Mouse (Mus musculus) lung, postnatal 0 days (tissue): ENCODE results near the gene Clcnka. TPM values are rescaled to one million over a fixed set of nuclear protein-coding genes. Genes with fewer than 3 reads are reported as not detected.
A peak's percentile ranks its signal among the peaks of the same experiment; 100 is the strongest.

Source experiments
- ATAC-seq: fragments of 200-750 bp; cut with Nextera tagmentation; 2 replicates; pipeline ENCODE4 v1.8.0; 2017; ENCODE audit warnings: moderate library complexity
- DNase-seq: peaks from one replicate; pipeline ENCODE4 v3.0.0-alpha.2; 2016; ENCODE audit warnings: low spot score
- H3K27ac ChIP-seq: fragments of 300-500 bp; sonication (generic); 2 replicates; pipeline ENCODE4 v1.5.1; 2014; ENCODE audit warnings: antibody characterized with exemption, mild to moderate bottlenecking, low read length, mixed read lengths
- H3K27me3 ChIP-seq: fragments of 300-500 bp; sonication (generic); replicated peaks from 2 replicates; pipeline ENCODE4 v1.6.1; 2014; ENCODE audit warnings: low read length, mixed read lengths; ENCODE audit not compliant: insufficient read depth
- H3K36me3 ChIP-seq: fragments of 300-500 bp; sonication (generic); 2 replicates; pipeline ENCODE4 v1.6.1; 2014; ENCODE audit warnings: low read length, mixed read lengths; ENCODE audit not compliant: insufficient read depth
- H3K4me1 ChIP-seq: fragments of 300-500 bp; sonication (generic); 2 replicates; pipeline ENCODE4 v1.6.1; 2014; ENCODE audit warnings: antibody characterized with exemption, low read depth, low read length, mixed read lengths; ENCODE audit not compliant: insufficient read depth
- H3K4me2 ChIP-seq: fragments of 300-500 bp; sonication (generic); replicated peaks from 2 replicates; pipeline ENCODE4 v1.6.1; 2014; ENCODE audit warnings: low read depth, mild to moderate bottlenecking, low read length, moderate library complexity, mixed read lengths
- H3K4me3 ChIP-seq: fragments of 300-500 bp; sonication (generic); 2 replicates; pipeline ENCODE4 v1.5.1; 2014; ENCODE audit warnings: low read depth, low read length
- H3K9ac ChIP-seq: fragments of 300-500 bp; sonication (generic); replicated peaks from 2 replicates; pipeline ENCODE4 v1.6.1; 2014; ENCODE audit warnings: low read depth, mild to moderate bottlenecking
- H3K9me3 ChIP-seq: fragments of 300-500 bp; sonication (generic); 2 replicates; pipeline ENCODE4 v1.6.1; 2016; ENCODE audit warnings: low read length, mixed read lengths
- CTCF ChIP-seq: IDR thresholded peaks from 2 replicates; pipeline ENCODE4 v1.5.1; 2016; ENCODE audit warnings: antibody characterized with exemption, mild to moderate bottlenecking
- EP300 ChIP-seq: IDR thresholded peaks from 2 replicates; pipeline ENCODE4 v1.6.1; 2016; ENCODE audit warnings: antibody characterized with exemption, mild to moderate bottlenecking, control low read depth
- WGBS: fragments of 180-500 bp; shearing (Covaris S2); extraction: QIAGEN DNeasy Blood & Tissue Kit; methylation state at CpG from one replicate; pipeline ENCODE4 v1.1.7; 2014; 5-methylcytosine and 5-hydroxymethylcytosine counted together
- polyA plus RNA-seq: library from polyadenylated mRNA; unstranded; fragments of >200 nt; fragmentation: Nextera tagmentation; extraction: Ambion mirVana; gene quantifications from 2 replicates; pipeline ENCODE4 v1.2.1, GENCODE M21; 2015

Clcnka gene
- polyA plus RNA-seq, 1 experiment from 2014 or later, result 0.11 TPM

DNA sequence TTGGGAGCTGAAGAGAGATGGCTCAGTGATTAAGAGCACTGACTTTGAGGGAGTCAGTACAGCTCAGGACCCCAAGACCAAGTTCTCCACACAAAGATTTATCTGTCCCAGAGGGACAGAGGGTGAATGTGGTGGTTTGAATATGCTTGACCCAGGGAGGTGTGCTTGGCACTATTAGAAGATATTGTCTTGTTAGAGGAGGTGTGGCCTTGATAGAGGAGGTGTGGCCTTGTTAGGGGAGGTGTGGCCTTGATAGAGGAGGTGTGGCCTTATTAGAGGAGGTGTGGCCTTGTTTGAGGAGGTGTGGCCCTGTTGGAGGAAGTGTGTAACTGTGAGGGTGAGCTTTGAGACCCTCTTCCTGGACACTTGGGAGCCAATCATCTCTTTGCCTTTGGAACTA is 40.7 kb downstream of the Clcnka start:
- Histone ChIP-seq H3K9me3 (peaks cover 3% of the 10 kb centered on the region; the same call in 1 of the 2 replicates), H3K36me3 (no peaks in the 10 kb centered on the region), H3K4me3 (no peak overlapping the region), H3K4me2 (no peak overlapping the region), H3K9ac (no peak overlapping the region), H3K27me3 (no peaks in the 10 kb centered on the region), H3K27ac (no peak overlapping the region), H3K4me1 (no peaks in the 10 kb centered on the region)
- no peak for DNase-seq
- TF ChIP-seq EP300 (no peak), CTCF (no peak)
- ATAC-seq, result no peak

DNA sequence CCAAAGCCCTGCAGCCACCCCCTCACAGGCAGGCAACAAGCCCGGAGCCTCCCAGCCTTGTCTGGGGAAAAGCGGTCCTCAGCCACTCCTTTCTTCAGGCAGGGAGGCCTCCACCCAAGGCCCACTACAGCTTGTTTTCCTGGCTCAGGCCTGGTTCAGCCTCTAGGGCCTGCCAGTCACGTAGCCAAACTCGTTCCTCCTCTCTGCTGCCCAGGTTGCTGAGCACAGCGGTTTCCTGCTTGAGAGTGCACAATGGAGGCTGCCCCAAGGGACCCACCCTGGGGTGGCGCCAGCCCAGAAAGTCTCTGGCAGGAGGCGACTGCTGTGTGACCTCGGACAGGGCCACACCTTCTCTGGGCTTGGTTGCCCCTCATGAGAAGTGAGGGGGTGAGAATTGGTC is 44.7 kb downstream of the Clcnka start:
- H3K4me3 ChIP-seq, result no peak overlapping the region
- WGBS, result 35% methylated on average over 8 of the region's 8 CpGs
- H3K27ac ChIP-seq, result peak overlapping the region; percentile 66
- no peaks in the 10 kb centered on the region for H3K27me3 ChIP-seq
- H3K4me2 ChIP-seq, result no peak overlapping the region
- no peak for TF ChIP-seq EP300
- ATAC-seq (peak; percentile 83), DNase-seq (peak; percentile 69)
- peaks cover 3% of the 10 kb centered on the region; the same call in 1 of the 2 replicates for H3K9me3 ChIP-seq
- H3K36me3 ChIP-seq, result no peaks in the 10 kb centered on the region
- 0 out of 2 replicates have a peak overlapping the region, but pooled peaks have one; percentile 16 for H3K9ac ChIP-seq
- H3K4me1 ChIP-seq, result no peaks in the 10 kb centered on the region

DNA sequence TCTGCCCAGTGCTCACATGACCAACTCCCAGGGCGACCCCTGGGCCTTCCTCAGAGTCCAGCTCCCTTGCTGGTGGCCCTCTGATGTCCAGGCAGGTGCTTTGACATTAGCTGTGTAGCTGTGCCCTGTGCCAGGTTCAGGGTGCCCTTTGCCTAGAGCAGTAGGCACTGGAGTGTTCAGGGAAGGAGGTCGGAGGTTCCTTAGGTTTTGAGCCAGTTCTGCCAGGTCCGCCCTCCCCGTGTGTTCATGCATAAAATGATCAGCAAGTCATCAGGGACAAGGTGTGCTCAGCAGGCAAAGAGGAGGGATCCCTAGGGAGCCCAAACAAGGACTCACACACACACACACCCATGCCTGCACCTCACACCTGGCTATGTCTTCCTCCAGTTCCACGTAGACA is 45.5 kb downstream of the Clcnka start:
- no peaks in the 10 kb centered on the region for H3K36me3 ChIP-seq
- no peak overlapping the region for H3K27ac ChIP-seq
- no peak for ATAC-seq
- no peak overlapping the region for H3K9ac ChIP-seq
- H3K4me2 ChIP-seq, result no peak overlapping the region
- no peak for DNase-seq
- 70% methylated on average over 5 of the region's 5 CpGs for WGBS
- TF ChIP-seq CTCF (no peak), EP300 (no peak)
- peaks cover 1% of the 10 kb centered on the region; the same call in 1 of the 2 replicates for H3K4me1 ChIP-seq
- no peaks in the 10 kb centered on the region for H3K27me3 ChIP-seq
- H3K9me3 ChIP-seq, result peaks cover 3% of the 10 kb centered on the region; the same call in 1 of the 2 replicates
- no peak overlapping the region for H3K4me3 ChIP-seq

DNA sequence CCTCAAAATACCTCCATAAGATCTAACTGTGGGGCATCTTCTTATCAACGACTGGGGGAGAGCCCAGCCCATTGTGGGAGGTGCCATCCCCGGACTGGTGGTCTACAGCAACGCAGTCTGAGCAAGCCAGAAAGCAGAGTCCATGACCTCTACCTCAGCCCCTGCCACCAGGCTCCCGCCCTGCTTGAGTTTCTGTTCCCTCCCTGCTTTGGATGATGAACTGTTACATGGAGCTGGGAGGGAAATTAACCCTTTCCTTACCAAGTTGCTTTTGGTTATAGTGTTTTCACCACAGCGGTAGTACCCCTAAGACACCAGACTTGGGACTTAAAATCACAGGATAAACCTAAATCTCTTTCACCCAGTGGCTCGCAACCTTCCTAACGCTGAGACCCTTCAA is 46.6 kb downstream of the Clcnka start:
- peaks cover 7% of the 10 kb centered on the region for H3K4me1 ChIP-seq
- TF ChIP-seq EP300 (no peak), CTCF (no peak)
- ATAC-seq (no peak), DNase-seq (no peak)
- no peaks in the 10 kb centered on the region for H3K36me3 ChIP-seq
- H3K27ac ChIP-seq, result no peak overlapping the region
- H3K4me2 ChIP-seq, result no peak overlapping the region
- no peak overlapping the region for H3K4me3 ChIP-seq
- WGBS, result 50% methylated on average over 7 of the region's 7 CpGs
- H3K27me3 ChIP-seq, result no peaks in the 10 kb centered on the region
- no peaks in the 10 kb centered on the region for H3K9me3 ChIP-seq
- no peak overlapping the region for H3K9ac ChIP-seq

DNA sequence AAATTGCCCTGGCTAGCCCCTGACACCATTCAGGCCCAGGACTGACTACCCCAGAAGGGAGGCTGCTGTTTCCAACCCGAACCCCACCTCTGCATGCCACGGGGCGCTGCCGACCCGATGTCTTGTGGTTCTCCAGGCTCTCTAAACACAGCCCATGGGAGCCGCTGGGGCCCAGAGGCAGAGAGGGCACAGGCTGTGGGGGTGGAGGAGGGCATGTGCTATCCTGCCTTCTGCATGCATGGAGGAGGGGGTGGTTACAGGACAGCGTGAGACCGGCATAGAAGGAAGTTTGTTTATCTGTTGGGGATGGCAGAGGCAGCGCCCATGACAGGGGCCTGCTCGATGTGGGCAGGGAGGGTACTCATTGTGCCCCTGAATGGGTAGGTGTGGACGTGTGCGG is 48.5 kb downstream of the Clcnka start:
- 66% methylated on average over 12 of the region's 12 CpGs for WGBS
- H3K4me3 ChIP-seq, result no peak overlapping the region
- ATAC-seq (no peak), DNase-seq (no peak)
- H3K36me3 ChIP-seq, result no peaks in the 10 kb centered on the region
- TF ChIP-seq CTCF, result no peak
- no peak for TF ChIP-seq EP300
- no peak overlapping the region for H3K4me2 ChIP-seq
- no peaks in the 10 kb centered on the region for H3K27me3 ChIP-seq
- H3K27ac ChIP-seq, result no peak overlapping the region
- no peak overlapping the region for H3K9ac ChIP-seq
- H3K9me3 ChIP-seq, result no peaks in the 10 kb centered on the region
- peaks cover 7% of the 10 kb centered on the region for H3K4me1 ChIP-seq

DNA sequence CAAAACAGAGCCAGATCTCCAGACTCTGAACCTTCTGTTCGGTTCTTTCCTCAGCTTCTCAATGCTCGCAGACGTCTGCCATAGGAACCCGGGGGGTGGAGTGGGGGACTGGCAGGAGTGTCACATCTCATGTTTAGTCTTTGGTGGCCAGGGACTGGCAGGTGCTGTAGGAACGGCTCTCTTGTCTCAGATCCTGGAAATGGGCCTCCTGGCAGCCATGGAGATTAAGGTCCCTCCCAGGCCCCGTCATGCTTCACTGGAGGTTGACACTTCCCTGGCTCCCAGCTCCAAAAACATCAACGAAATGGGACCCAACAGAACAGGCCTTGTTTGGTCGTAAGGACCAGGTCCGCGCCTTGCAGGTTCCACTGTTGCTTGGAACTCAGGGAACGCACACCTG is 49.9 kb downstream of the Clcnka start:
- Histone ChIP-seq H3K9me3 (no peaks in the 10 kb centered on the region), H3K27me3 (no peaks in the 10 kb centered on the region), H3K36me3 (no peaks in the 10 kb centered on the region), H3K4me2 (no peak overlapping the region), H3K9ac (no peak overlapping the region), H3K27ac (no peak overlapping the region), H3K4me1 (peaks cover 7% of the 10 kb centered on the region), H3K4me3 (no peak overlapping the region)
- DNase-seq, result no peak
- TF ChIP-seq EP300 (no peak), CTCF (no peak)
- no peak for ATAC-seq
- 69% methylated on average over 11 of the region's 11 CpGs for WGBS

DNA sequence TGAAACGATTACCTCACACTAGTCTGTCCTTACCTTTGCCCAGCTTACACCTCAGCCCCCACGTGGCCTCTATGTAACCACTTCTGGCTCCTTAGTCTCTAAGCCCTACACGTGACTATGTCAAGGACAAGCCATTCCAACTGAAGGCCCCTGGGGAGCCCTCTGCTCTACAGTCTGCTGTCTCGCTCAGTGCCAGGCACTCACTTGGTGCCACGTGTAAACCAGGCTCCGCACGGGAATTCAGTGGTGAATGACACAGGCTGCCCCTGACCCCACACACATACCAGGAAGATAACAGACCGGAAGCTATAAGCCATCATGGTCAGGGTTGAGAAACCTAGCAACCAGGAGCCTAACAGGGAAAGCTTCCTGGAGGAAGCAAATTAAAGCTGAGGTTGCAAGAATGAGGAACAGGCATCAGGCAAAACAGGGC is 51.1 kb downstream of the Clcnka start:
- no peak overlapping the region for H3K9ac ChIP-seq
- 32% methylated on average over 8 of the region's 8 CpGs for WGBS
- TF ChIP-seq CTCF (no peak), EP300 (no peak)
- H3K4me1 ChIP-seq, result peaks cover 7% of the 10 kb centered on the region
- no peaks in the 10 kb centered on the region for H3K9me3 ChIP-seq
- H3K36me3 ChIP-seq, result no peaks in the 10 kb centered on the region
- H3K27ac ChIP-seq, result no peak overlapping the region
- H3K27me3 ChIP-seq, result no peaks in the 10 kb centered on the region
- DNase-seq (peak; percentile 91), ATAC-seq (peak; percentile 98)
- H3K4me2 ChIP-seq, result no peak overlapping the region
- H3K4me3 ChIP-seq, result no peak overlapping the region
